In the genomic region with DNA sequence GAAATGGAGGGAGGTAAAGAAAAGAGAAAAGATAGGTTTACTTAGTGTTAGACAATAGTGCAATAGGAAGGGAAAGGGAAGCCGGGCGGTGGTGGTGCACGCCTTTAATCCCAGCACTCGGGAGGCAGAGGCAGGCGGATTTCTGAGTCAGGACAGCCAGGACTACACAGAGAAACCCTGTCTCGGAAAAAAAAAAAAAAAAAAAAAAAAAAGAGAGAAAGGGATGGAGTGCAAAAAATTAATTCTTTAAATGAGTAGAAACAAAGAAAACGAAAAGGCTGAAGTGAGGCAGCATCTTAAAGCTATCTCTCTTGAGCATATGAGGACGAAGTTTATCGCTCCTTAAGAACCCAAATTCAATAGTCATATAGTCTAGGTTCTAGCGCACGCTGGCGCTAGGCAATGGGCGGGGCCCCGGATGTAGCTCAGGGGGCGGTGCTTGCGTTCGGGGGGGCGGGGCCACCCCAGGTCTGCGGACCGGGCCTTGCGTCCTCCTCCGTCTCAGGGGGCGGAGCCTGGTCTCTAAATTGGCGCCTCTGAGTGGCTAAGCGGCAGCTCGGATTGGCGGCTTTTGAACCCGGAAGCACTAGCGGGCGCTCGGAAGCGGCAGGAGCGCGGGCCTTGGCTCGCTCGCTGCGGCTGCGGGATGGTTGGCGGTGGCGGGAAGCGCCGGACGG, we compare ENCODE assay signal across 8 mouse cellular contexts. TPM values are rescaled to one million over a fixed set of nuclear protein-coding genes. Genes with fewer than 3 reads are reported as not detected.
A peak's percentile ranks its signal among the peaks of the same experiment; 100 is the strongest.
DNase-seq lines count a peak whose midpoint lies in the region; ATAC-seq lines count a peak whose summit lies in the region.

Hpf1 (plus strand) TSS at position 576 of the 677 bp plus-strand sequence.

- peak within 1 kb of the TSS; percentile 65; the same call in 1 of the 2 replicates for H3K27ac ChIP-seq in hindbrain, embryonic 14.5 days

- peaks cover 14% of the 10 kb centered on the region for H3K4me1 ChIP-seq in hindbrain, embryonic 14.5 days (replicated peaks; ENCODE audit: control insufficient read depth, insufficient read depth, low read length)

- no peaks in the 10 kb centered on the region for H3K27me3 ChIP-seq in hindbrain, embryonic 14.5 days (ENCODE audit: control insufficient read depth, insufficient read depth, low read length)

- whole genome bisulfite sequencing in hindbrain, embryonic 14.5 days = 6% methylated on average over 43 of the region's 43 CpGs

- no peaks in the 10 kb centered on the region for H3K9me3 ChIP-seq in hindbrain, embryonic 14.5 days (ENCODE audit: control insufficient read depth, low read length)

- ATAC-seq in hindbrain, embryonic 14.5 days (ENCODE audit: low FRiP score) = peak; percentile 99

- H3K4me3 ChIP-seq in hindbrain, embryonic 14.5 days (replicated peaks; ENCODE audit: low read length) = peak within 1 kb of the TSS; percentile 74

- peaks cover 3% of the 10 kb centered on the region; the same call in 1 of the 2 replicates for H3K36me3 ChIP-seq in hindbrain, embryonic 14.5 days (replicated peaks; ENCODE audit: control insufficient read depth, insufficient read depth)

- peak within 1 kb of the TSS; percentile 83 for H3K4me2 ChIP-seq in hindbrain, embryonic 14.5 days (replicated peaks)

- peak within 1 kb of the TSS; percentile 80 for H3K9ac ChIP-seq in hindbrain, embryonic 14.5 days

- DNase-seq in R1 (ENCODE audit: low read depth, low spot score) = peak; percentile 98
- DNase-seq in cerebellum, postnatal 25 days = peak; percentile 93 to 98
- DNase-seq in frontal cortex, postnatal 25 days (ENCODE audit: low spot score in 2 of 2) = peak; percentile 67 to 86
- DNase-seq in hindbrain, embryonic 14.5 days (ENCODE audit: low spot score) = peak; percentile 97
- DNase-seq in layer of hippocampus, postnatal 36 days = peak; percentile 89 to 91
- peak; percentile 97 for DNase-seq in lung, postnatal 36 days
- DNase-seq in retina, postnatal 1 day = peak; percentile 98
- peak; percentile 76 to 88 for DNase-seq in urinary bladder, adult 18-20 months (ENCODE audit: low spot score in 2 of 2)

RNA-seq across cellular contexts. Expression of gene Hpf1, which starts in this region (rescaled TPM):
- 91.6 and 96.3 TPM in 2 replicates for polyA plus RNA-seq in hindbrain, embryonic 14.5 days (2014; fragmentation: Nextera tagmentation; extraction: Ambion mirVana)
- 10 to 100 TPM; 48.7 to 51.1 TPM for total RNA-seq in layer of hippocampus, postnatal 36 days (2021)

Comparison
In these comparisons a context has a peak if more than half of its experiments do, and no peak if none do; other contexts are left out.
1. Peak in every context shown above with its lines: DNase-seq, ATAC-seq, H3K4me3 ChIP-seq and H3K27ac ChIP-seq.